Mouse (Mus musculus) G1E (cell line): Measurements from ENCODE around the gene Lcmt1.

Source experiments
- CTCF ChIP-seq: IDR thresholded peaks from 2 replicates; pipeline ENCODE4 v1.5.1; 2012; ENCODE audit warnings: low read depth, low read length, inconsistent platforms, mixed read lengths
- GATA1 ChIP-seq: IDR thresholded peaks from 2 replicates; pipeline ENCODE4 v1.6.1; 2012; ENCODE audit warnings: borderline replicate concordance, low read length, inconsistent platforms, mixed read lengths

GRCm38 (mm10) chr7:123326062-123326461, 43.5 kb upstream of the Lcmt1 start:
- TF ChIP-seq GATA1 (no peak), CTCF (no peak)
